Mouse (Mus musculus) forebrain, embryonic 16.5 days (tissue): ENCODE results near the gene Iqcf6. TPM values are rescaled to one million over a fixed set of nuclear protein-coding genes. Genes with fewer than 3 reads are reported as not detected.
A peak's percentile ranks its signal among the peaks of the same experiment; 100 is the strongest.
"Not testable (repeated sequence)": the region's sequence is repeated elsewhere in the genome, so short reads cannot be mapped to it uniquely, and the experiment has no call there.

Experiments
- ATAC-seq: fragments of 200-750 bp; cut with Nextera tagmentation; 2 replicates; pipeline ENCODE4 v1.8.0; 2017; ENCODE audit warnings: mild to moderate bottlenecking, moderate library complexity
- H3K27ac ChIP-seq: fragments of 300-500 bp; sonication (generic); 2 replicates; pipeline ENCODE4 v1.5.1; 2014; ENCODE audit warnings: low read length, control low read depth
- H3K27me3 ChIP-seq: fragments of 300-500 bp; sonication (generic); replicated peaks from 2 replicates; pipeline ENCODE4 v1.6.1; 2014; ENCODE audit warnings: low read length; ENCODE audit not compliant: control insufficient read depth, insufficient read depth
- H3K36me3 ChIP-seq: fragments of 300-500 bp; sonication (generic); 2 replicates; pipeline ENCODE4 v1.6.1; 2014; ENCODE audit not compliant: control insufficient read depth, insufficient read depth
- H3K4me1 ChIP-seq: fragments of 300-500 bp; sonication (generic); replicated peaks from 2 replicates; pipeline ENCODE4 v1.6.1; 2014; ENCODE audit warnings: low read length; ENCODE audit not compliant: control insufficient read depth, insufficient read depth
- H3K4me2 ChIP-seq: fragments of 300-500 bp; sonication (generic); 2 replicates; pipeline ENCODE4 v1.6.1; 2014; ENCODE audit warnings: mild to moderate bottlenecking, low read length, control low read depth
- H3K4me3 ChIP-seq: fragments of 300-500 bp; sonication (generic); replicated peaks from 2 replicates; pipeline ENCODE4 v1.5.1; 2014; ENCODE audit warnings: mild to moderate bottlenecking, low read length, control low read depth
- H3K9ac ChIP-seq: fragments of 300-500 bp; sonication (generic); replicated peaks from 2 replicates; pipeline ENCODE4 v1.6.1; 2014; ENCODE audit warnings: low read depth, low read length, control low read depth
- H3K9me3 ChIP-seq: fragments of 300-500 bp; sonication (generic); 2 replicates; pipeline ENCODE4 v1.6.1; 2016; ENCODE audit warnings: low read length; ENCODE audit not compliant: control insufficient read depth
- WGBS: fragments of 180-500 bp; shearing (Covaris S2); extraction: QIAGEN DNeasy Blood & Tissue Kit; methylation state at CpG from one replicate; pipeline ENCODE4 v1.1.7; 2014; 5-methylcytosine and 5-hydroxymethylcytosine counted together
- polyA plus RNA-seq: library from polyadenylated mRNA; unstranded; fragments of >200 nt; fragmentation: Nextera tagmentation; extraction: Ambion mirVana; gene quantifications from 2 replicates; pipeline ENCODE4 v1.2.1, GENCODE M21; 2015

The Iqcf6 gene
- polyA plus RNA-seq, 1 experiment from 2014 or later = not detected

DNA sequence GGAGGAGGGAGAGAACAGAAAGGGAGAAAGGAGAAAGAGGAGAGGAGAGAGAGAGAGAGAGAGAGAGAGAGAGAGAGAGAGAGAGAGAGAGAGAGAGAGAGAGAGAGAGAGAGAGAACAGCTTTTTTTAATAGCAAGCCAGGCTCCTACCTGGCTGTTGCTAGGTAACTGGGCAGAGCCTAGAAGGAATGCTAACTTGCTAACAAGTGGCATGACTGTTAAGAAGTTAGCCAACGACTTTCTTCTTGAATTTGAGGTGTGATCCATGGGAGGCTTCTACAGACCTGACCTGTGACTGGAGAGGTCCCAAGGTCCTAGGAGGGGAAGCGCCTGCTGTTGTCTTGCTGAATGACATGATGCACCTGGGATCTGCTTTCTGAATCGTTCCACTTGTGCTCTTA is 11.8 kb upstream of the Iqcf6 start:
- no peak overlapping the region for H3K4me2 ChIP-seq
- peaks cover 2% of the 10 kb centered on the region; the same call in 1 of the 2 replicates for H3K9me3 ChIP-seq
- no peaks in the 10 kb centered on the region for H3K27me3 ChIP-seq
- WGBS = 37% methylated on average over 3 of the region's 3 CpGs
- H3K9ac ChIP-seq = no peak overlapping the region
- no peak for ATAC-seq
- no peaks in the 10 kb centered on the region for H3K4me1 ChIP-seq
- no peak overlapping the region for H3K27ac ChIP-seq
- H3K4me3 ChIP-seq = no peak overlapping the region
- no peaks in the 10 kb centered on the region for H3K36me3 ChIP-seq

DNA sequence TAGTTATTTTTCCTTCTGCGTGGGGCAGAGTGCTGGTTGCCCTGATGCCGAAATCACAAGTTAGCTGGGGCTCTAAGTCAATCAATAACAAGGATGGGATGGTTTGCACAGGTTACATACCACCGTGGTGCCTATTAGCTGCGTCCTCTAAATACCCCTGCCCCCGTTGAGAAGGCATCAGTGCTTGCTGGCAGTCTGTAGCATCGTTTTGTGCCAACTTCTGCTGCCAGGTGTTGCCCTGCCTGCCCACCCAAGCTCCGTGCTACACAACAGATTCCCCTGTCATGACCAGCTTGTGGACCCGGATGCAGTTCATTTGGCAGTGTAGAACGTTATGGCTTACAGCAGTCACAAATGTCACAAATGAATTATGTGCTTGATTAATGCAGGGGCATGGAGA is 10.1 kb upstream of the Iqcf6 start:
- Histone ChIP-seq H3K9ac (no peak overlapping the region), H3K27ac (no peak overlapping the region), H3K27me3 (no peaks in the 10 kb centered on the region), H3K4me2 (no peak overlapping the region), H3K36me3 (no peaks in the 10 kb centered on the region), H3K9me3 (peaks cover 2% of the 10 kb centered on the region), H3K4me1 (no peaks in the 10 kb centered on the region), H3K4me3 (no peak overlapping the region)
- WGBS = 86% methylated on average over 9 of the region's 9 CpGs
- ATAC-seq = no peak

DNA sequence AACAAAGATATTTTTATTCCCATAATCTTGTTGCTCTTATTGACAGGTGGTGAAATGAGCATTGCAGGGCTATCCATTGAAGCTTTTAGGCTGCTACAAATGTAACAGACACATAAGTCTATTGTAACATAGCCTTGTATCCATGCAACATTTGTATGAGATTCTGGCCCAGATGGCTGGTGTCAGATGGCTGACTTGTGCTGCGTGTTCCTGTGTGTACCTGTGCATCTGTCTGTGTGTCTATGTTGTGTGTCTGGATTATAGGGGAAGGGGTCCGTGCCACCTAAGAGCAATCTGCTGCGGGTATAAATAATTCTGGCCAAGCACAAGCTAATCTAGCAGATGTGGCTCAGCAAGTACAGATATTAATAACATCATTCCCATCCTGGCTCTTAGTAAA is 8.9 kb upstream of the Iqcf6 start:
- Histone ChIP-seq H3K9me3 (peaks cover 2% of the 10 kb centered on the region), H3K4me3 (no peak overlapping the region), H3K27ac (no peak overlapping the region), H3K27me3 (no peaks in the 10 kb centered on the region), H3K36me3 (no peaks in the 10 kb centered on the region), H3K4me1 (no peaks in the 10 kb centered on the region), H3K4me2 (no peak overlapping the region), H3K9ac (no peak overlapping the region)
- no peak for ATAC-seq
- WGBS = 75% methylated on average over 3 of the region's 3 CpGs

DNA sequence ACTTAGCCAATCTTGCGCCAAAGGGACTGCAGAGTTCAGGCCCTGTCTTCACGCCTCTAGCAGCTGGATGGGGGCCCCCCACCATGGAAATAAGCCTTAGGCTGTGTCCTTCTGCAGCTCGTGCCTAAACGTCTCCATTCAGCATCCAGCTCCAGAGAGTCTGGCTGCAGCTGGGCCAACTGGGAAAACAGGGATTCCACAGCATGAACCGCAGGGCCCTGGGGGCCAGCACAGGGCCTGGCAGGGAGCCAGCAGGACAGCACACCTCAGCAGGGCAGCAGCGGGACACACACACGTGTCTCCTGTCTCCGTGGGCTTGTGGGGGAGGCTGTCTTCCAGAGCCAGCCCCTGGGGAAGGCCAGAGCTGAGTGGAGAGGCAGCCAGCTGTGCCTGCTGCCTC is 1.4 kb downstream of the Iqcf6 start:
- H3K27ac ChIP-seq, H3K36me3 ChIP-seq, H3K4me2 ChIP-seq, H3K9me3 ChIP-seq, H3K27me3 ChIP-seq, H3K9ac ChIP-seq, H3K4me3 ChIP-seq, ATAC-seq, H3K4me1 ChIP-seq: not testable (repeated sequence)
- 20% methylated on average over 8 of the region's 8 CpGs for WGBS

DNA sequence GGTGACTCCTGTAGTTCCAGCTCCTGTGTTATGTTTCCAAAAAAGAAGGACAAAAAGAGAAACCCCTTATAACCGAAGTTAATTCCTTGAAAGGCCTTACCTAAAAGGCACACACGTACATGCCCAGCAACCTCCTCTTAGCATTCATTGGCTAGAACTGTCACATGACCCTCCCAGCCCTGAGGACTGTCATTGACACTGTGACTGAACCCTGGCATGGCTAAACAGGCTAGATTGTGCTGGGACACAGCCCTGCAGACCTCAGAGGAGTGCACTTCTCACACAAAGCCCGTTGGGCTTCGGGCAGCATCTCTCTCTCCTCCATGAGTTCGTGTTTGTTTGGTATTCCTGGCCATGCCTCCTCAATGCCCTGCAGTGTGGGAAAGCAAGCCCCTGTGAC is 5.8 kb downstream of the Iqcf6 start:
- no peak overlapping the region for H3K27ac ChIP-seq
- no peak overlapping the region for H3K4me2 ChIP-seq
- no peak overlapping the region for H3K4me3 ChIP-seq
- H3K27me3 ChIP-seq = no peaks in the 10 kb centered on the region
- no peaks in the 10 kb centered on the region for H3K36me3 ChIP-seq
- ATAC-seq = no peak
- H3K9me3 ChIP-seq = no peaks in the 10 kb centered on the region
- no peak overlapping the region for H3K9ac ChIP-seq
- no peaks in the 10 kb centered on the region for H3K4me1 ChIP-seq
- WGBS = 62% methylated on average over 5 of the region's 5 CpGs

DNA sequence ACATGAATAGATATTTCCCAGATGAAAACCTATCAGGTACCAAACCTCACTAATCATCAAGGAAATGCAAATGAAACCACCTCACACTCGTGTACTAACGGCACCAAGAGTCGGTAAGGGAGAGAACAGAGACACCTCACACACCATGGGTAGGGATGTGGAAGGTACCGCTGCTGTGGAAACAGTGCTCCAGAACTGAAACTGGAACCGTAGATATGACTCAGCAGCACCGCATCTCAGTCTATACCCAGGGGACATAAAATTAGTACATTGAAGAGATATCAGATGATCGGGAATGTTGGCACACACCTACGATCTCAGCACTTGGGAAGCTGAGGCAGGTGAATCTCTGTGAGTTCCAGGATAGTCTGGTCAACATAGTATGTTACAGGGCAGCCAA is 11.8 kb downstream of the Iqcf6 start:
- H3K36me3 ChIP-seq = no peaks in the 10 kb centered on the region
- no peak overlapping the region for H3K4me2 ChIP-seq
- no peaks in the 10 kb centered on the region for H3K9me3 ChIP-seq
- WGBS = 95% methylated on average over 8 of the region's 8 CpGs
- H3K27me3 ChIP-seq = no peaks in the 10 kb centered on the region
- no peaks in the 10 kb centered on the region for H3K4me1 ChIP-seq
- H3K4me3 ChIP-seq = no peak overlapping the region
- H3K9ac ChIP-seq = no peak overlapping the region
- no peak for ATAC-seq
- H3K27ac ChIP-seq = no peak overlapping the region

DNA sequence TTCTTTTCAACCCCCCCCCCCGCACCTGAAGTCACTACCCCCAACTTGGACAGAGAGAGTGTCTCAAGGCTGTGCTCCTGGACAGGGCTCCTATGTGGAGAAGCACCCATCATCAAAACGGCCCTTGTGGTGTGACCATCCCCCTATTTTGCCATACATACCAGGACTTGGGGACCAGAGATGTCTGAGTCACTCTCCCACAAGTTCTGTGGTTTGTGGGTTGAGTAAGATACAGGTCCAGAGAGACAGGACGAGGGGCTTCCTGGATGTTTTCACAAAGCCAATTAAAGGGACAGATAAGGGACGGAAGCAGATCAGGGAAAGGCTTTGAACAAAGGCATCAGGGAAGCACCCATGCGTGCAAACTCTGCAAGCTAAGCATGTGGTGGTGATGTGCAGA is 15.0 kb downstream of the Iqcf6 start:
- no peak overlapping the region for H3K4me2 ChIP-seq
- H3K36me3 ChIP-seq = no peaks in the 10 kb centered on the region
- 50% methylated on average over 5 of the region's 5 CpGs for WGBS
- ATAC-seq = no peak
- no peak overlapping the region for H3K9ac ChIP-seq
- no peaks in the 10 kb centered on the region for H3K9me3 ChIP-seq
- no peaks in the 10 kb centered on the region for H3K27me3 ChIP-seq
- H3K27ac ChIP-seq = no peak overlapping the region
- H3K4me3 ChIP-seq = no peak overlapping the region
- H3K4me1 ChIP-seq = no peaks in the 10 kb centered on the region

DNA sequence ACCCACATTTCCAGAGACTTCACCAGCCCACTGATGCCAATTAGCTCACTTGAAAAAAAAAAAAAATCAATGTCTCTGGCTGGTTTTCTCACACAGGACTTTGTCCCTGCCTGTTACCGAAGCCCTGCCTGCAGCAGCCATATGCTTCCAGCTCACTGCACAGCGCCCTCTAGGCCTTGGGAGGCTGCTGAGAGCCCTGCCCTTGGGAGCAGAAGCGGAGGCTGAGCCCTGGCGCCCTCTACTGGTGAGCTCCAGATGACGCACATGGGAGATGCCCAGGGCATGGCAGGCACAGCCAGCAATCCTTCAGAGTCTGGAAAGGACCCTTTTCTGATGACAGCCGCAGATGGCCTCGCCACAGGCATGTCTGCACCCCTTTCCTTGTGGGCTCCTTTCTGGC is 16.7 kb downstream of the Iqcf6 start:
- Histone ChIP-seq H3K27me3 (no peaks in the 10 kb centered on the region), H3K4me1 (no peaks in the 10 kb centered on the region), H3K4me3 (no peak overlapping the region), H3K36me3 (no peaks in the 10 kb centered on the region), H3K9me3 (no peaks in the 10 kb centered on the region), H3K9ac (no peak overlapping the region), H3K27ac (no peak overlapping the region), H3K4me2 (no peak overlapping the region)
- ATAC-seq = peak; percentile 50; the same call in 1 of the 2 replicates
- 27% methylated on average over 7 of the region's 7 CpGs for WGBS

DNA sequence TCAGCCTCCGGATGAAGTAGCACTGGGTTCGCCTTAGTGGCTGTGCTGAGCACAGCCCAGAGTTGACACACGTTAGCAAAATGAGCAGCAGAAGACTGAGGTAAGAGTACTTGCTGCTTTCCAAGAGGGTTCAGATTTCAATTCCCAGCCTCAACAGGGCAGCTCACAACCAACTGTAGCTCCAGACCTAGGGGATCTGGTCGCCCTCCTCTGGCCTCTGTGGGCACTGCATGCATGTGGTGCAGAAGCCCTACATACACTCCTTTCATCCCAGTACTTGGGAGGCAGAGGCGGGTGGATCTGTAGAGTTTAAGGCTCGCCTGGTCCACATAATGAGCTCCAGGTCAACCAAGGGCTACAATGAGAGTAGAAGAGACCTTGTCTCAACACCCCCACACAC is 17.4 kb downstream of the Iqcf6 start:
- H3K36me3 ChIP-seq = no peaks in the 10 kb centered on the region
- no peak overlapping the region for H3K4me2 ChIP-seq
- no peak overlapping the region for H3K9ac ChIP-seq
- H3K4me1 ChIP-seq = no peaks in the 10 kb centered on the region
- no peaks in the 10 kb centered on the region for H3K9me3 ChIP-seq
- no peak for ATAC-seq
- WGBS = 71% methylated on average over 6 of the region's 6 CpGs
- no peak overlapping the region for H3K27ac ChIP-seq
- no peak overlapping the region for H3K4me3 ChIP-seq
- H3K27me3 ChIP-seq = no peaks in the 10 kb centered on the region

DNA sequence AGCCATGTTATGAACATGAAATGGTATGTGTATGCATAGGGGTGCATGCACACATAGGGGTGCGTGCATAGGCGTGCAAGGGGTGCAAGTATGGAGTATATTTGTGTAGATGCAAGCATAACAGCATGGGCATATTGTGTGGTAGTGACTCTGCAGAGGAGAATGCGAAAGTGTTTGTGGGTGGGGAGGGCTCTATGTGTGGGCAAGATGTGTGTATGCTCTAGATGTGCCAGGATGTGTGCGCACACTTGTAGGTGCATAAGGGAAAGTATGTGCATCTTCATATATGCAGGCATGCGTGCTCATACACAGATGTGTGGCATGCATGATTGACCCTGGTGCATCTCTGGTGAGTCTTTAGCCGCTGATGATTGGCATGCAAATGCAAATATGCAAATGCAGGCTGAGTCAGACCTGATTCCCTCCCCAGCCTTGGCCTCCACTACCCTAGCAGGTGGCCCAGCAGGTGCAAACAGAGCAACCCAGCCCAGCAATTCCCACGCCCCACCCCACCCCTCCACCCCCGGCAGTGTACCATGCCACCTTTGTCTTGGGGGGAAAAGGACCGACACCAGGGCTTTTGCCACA is 19.4 kb downstream of the Iqcf6 start:
- Histone ChIP-seq H3K36me3 (no peaks in the 10 kb centered on the region), H3K9me3 (no peaks in the 10 kb centered on the region), H3K4me3 (no peak overlapping the region), H3K4me1 (no peaks in the 10 kb centered on the region), H3K27me3 (no peaks in the 10 kb centered on the region), H3K4me2 (no peak overlapping the region), H3K27ac (no peak overlapping the region), H3K9ac (no peak overlapping the region)
- 77% methylated on average over 9 of the region's 9 CpGs for WGBS
- ATAC-seq = no peak
